Mouse (Mus musculus): ENCODE measurements around the gene Mapk10. TPM values are rescaled to one million over a fixed set of nuclear protein-coding genes. Genes with fewer than 3 reads are reported as not detected.

Mapk10 gene
- polyA plus RNA-seq, 1 experiment: 0.58 TPM

DNA sequence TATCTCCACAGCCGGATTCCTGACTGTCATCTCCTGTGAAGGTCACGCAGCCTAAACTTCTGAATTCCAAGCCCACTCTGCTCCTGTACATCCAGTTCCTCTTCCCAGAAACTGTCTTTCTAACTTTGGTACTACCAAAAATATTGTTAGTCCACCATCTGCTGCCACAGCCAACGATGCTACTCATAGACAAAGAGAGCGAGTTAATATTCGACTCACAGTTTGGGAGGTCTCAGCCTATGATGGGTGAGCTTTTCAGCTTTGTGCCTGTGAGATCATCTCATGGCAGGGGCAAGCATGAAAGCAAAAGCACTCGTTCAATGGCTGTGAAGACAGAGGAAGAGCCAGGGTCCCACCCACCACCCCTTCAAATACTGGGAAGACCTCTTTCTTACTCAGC lies 16.6 kb downstream of the Mapk10 start:
- TF ChIP-seq POLR2A (IDR thresholded peaks at IDR 0.05; ENCODE audit: control insufficient read depth, extremely low read depth, insufficient read depth, low read length, poor library complexity): no peak
- no peak for TF ChIP-seq CTCF (IDR thresholded peaks at IDR 0.05; ENCODE audit: borderline replicate concordance, control insufficient read depth, extremely low read depth, insufficient read depth, low read length, poor library complexity)
- H3K27me3 ChIP-seq (ENCODE audit: control insufficient read depth, insufficient read depth, low read length): no peaks in the 10 kb centered on the region
- no peak for DNase-seq
- H3K36me3 ChIP-seq (ENCODE audit: control insufficient read depth, insufficient read depth, low read length): no peaks in the 10 kb centered on the region
- WGBS: 88% methylated on average over 6 of the region's 6 CpGs
- H3K4me3 ChIP-seq (ENCODE audit: control insufficient read depth, insufficient read depth, low read length): no peak overlapping the region
- no peak overlapping the region for H3K27ac ChIP-seq (ENCODE audit: control insufficient read depth, insufficient read depth, low read length)
- H3K4me1 ChIP-seq (replicated peaks; ENCODE audit: control insufficient read depth, insufficient read depth, low read length): no peaks in the 10 kb centered on the region

DNA sequence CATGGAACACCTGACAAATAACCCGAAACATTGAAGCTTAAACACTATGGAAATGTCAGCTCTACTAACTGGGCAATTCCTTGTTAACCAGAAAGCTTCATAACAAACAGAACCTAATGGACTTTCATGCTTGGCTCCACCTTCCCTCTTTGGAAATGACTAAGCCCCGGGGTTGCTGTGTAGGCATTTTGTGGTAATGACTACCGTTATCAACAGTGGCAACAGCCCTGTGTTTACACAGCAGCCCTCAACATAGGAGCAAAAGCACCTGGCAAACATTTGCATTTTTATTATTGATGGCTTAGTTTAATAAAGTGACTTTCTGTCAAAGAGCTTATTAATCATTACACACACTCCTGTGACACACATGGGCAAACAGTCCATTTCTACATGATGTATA lies 17.4 kb downstream of the Mapk10 start:
- Histone ChIP-seq H3K27me3 (ENCODE audit: control insufficient read depth, insufficient read depth, low read length) (no peaks in the 10 kb centered on the region), H3K4me1 (replicated peaks; ENCODE audit: control insufficient read depth, insufficient read depth, low read length) (no peaks in the 10 kb centered on the region), H3K4me3 (ENCODE audit: control insufficient read depth, insufficient read depth, low read length) (no peak overlapping the region), H3K27ac (ENCODE audit: control insufficient read depth, insufficient read depth, low read length) (no peak overlapping the region), H3K36me3 (ENCODE audit: control insufficient read depth, insufficient read depth, low read length) (no peaks in the 10 kb centered on the region)
- DNase-seq: no peak
- TF ChIP-seq CTCF (IDR thresholded peaks at IDR 0.05; ENCODE audit: borderline replicate concordance, control insufficient read depth, extremely low read depth, insufficient read depth, low read length, poor library complexity) (no peak), POLR2A (IDR thresholded peaks at IDR 0.05; ENCODE audit: control insufficient read depth, extremely low read depth, insufficient read depth, low read length, poor library complexity) (no peak)
- 80% methylated on average over 3 of the region's 3 CpGs for WGBS

DNA sequence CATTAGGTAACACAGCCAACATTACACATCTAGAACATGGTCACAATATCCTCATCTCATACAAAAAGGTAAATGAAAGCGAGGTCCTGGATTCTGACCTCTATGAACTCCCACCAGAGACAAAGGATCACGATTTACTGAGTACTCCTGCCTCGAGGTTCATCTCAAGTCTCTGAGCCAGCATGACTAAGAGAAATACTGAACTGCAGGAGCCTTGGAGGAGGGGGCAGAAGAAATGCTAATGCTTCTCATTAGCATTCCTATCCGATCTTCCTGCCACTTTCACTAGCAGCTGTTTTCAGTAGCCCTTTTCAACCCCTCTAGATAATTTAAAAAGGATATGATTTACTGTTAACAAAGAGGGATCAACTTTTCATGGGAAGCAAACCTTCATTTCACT lies 19.6 kb downstream of the Mapk10 start:
- 44% methylated on average over 4 of the region's 4 CpGs for WGBS
- no peak overlapping the region for H3K27ac ChIP-seq (ENCODE audit: control insufficient read depth, insufficient read depth, low read length)
- no peak for DNase-seq
- no peaks in the 10 kb centered on the region for H3K4me1 ChIP-seq (replicated peaks; ENCODE audit: control insufficient read depth, insufficient read depth, low read length)
- H3K4me3 ChIP-seq (ENCODE audit: control insufficient read depth, insufficient read depth, low read length): no peak overlapping the region
- TF ChIP-seq CTCF (IDR thresholded peaks at IDR 0.05; ENCODE audit: borderline replicate concordance, control insufficient read depth, extremely low read depth, insufficient read depth, low read length, poor library complexity) (no peak), POLR2A (IDR thresholded peaks at IDR 0.05; ENCODE audit: control insufficient read depth, extremely low read depth, insufficient read depth, low read length, poor library complexity) (no peak)
- H3K36me3 ChIP-seq (ENCODE audit: control insufficient read depth, insufficient read depth, low read length): no peaks in the 10 kb centered on the region
- H3K27me3 ChIP-seq (ENCODE audit: control insufficient read depth, insufficient read depth, low read length): no peaks in the 10 kb centered on the region

DNA sequence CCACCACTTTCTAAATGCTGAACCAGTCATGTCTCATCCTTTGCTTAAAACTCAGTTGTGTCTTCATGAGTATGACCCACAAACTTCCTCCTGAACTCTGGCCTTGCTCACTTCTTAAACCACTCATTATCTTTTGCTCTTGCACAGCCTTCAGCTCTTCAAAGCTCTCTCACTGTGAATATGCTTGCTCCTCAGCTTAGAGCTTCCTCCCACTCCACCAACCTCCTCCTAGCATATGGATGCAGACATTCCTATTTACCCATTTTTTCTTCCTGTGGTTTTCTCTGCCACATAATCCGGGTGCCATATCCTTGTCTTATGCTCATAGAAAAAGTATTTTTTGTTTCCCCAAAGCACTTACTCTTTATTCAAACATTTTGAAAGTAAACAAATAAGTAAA lies 26.9 kb downstream of the Mapk10 start:
- Histone ChIP-seq H3K4me3 (ENCODE audit: control insufficient read depth, insufficient read depth, low read length) (no peak overlapping the region), H3K36me3 (ENCODE audit: control insufficient read depth, insufficient read depth, low read length) (no peaks in the 10 kb centered on the region), H3K4me1 (replicated peaks; ENCODE audit: control insufficient read depth, insufficient read depth, low read length) (no peaks in the 10 kb centered on the region), H3K27ac (ENCODE audit: control insufficient read depth, insufficient read depth, low read length) (no peak overlapping the region), H3K27me3 (ENCODE audit: control insufficient read depth, insufficient read depth, low read length) (no peaks in the 10 kb centered on the region)
- WGBS: 91% methylated on average over 1 of the region's 1 CpGs
- DNase-seq: no peak
- TF ChIP-seq CTCF (IDR thresholded peaks at IDR 0.05; ENCODE audit: borderline replicate concordance, control insufficient read depth, extremely low read depth, insufficient read depth, low read length, poor library complexity): no peak
- no peak for TF ChIP-seq POLR2A (IDR thresholded peaks at IDR 0.05; ENCODE audit: control insufficient read depth, extremely low read depth, insufficient read depth, low read length, poor library complexity)

DNA sequence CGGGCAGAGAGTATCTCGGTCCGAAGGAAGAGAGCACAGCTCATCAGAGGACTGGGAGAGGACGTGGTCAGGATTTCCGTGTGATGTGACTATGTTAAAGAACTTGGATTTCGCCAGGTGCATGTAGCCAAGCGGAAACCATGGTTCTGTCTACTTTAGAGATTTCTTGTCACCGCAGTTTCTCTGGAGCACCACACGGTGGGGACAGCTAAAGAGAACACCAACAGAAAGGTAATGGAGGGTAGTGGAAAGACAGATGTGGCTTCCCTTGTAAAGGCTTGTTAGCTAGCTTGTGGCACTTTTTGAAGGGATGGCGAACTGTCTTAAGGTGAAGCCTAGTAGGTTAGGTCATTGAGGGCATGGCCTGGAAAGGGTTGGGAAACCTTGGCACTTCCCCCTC lies 29.5 kb downstream of the Mapk10 start:
- Histone ChIP-seq H3K27me3 (ENCODE audit: control insufficient read depth, insufficient read depth, low read length) (no peaks in the 10 kb centered on the region), H3K4me1 (replicated peaks; ENCODE audit: control insufficient read depth, insufficient read depth, low read length) (no peaks in the 10 kb centered on the region), H3K27ac (ENCODE audit: control insufficient read depth, insufficient read depth, low read length) (no peak overlapping the region), H3K36me3 (ENCODE audit: control insufficient read depth, insufficient read depth, low read length) (no peaks in the 10 kb centered on the region), H3K4me3 (ENCODE audit: control insufficient read depth, insufficient read depth, low read length) (no peak overlapping the region)
- WGBS: 92% methylated on average over 10 of the region's 10 CpGs
- no peak for DNase-seq
- TF ChIP-seq POLR2A (IDR thresholded peaks at IDR 0.05; ENCODE audit: control insufficient read depth, extremely low read depth, insufficient read depth, low read length, poor library complexity) (no peak), CTCF (IDR thresholded peaks at IDR 0.05; ENCODE audit: borderline replicate concordance, control insufficient read depth, extremely low read depth, insufficient read depth, low read length, poor library complexity) (no peak)

DNA sequence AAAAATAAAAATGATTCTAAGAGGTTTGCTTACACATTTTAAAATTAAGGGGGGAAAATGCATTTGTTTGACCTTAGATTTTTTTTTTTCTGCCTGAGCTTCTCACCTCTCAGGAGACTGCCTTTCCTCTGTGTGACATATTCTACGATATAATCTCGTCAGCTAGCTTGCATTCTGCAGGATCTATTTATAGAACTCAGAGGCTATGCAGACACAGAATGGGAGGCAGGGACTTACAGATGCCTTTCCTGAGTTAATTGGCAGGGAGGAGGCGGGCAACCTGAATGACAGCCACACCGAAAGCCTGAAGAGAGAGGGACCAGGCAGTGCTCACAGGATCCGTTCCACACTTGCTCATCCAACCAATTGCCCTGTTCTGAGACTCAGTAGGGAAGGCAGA lies 34.1 kb downstream of the Mapk10 start:
- no peak overlapping the region for H3K4me3 ChIP-seq (ENCODE audit: control insufficient read depth, insufficient read depth, low read length)
- WGBS: 62% methylated on average over 5 of the region's 5 CpGs
- TF ChIP-seq CTCF (IDR thresholded peaks at IDR 0.05; ENCODE audit: borderline replicate concordance, control insufficient read depth, extremely low read depth, insufficient read depth, low read length, poor library complexity) (no peak), POLR2A (IDR thresholded peaks at IDR 0.05; ENCODE audit: control insufficient read depth, extremely low read depth, insufficient read depth, low read length, poor library complexity) (no peak)
- no peaks in the 10 kb centered on the region for H3K4me1 ChIP-seq (replicated peaks; ENCODE audit: control insufficient read depth, insufficient read depth, low read length)
- no peaks in the 10 kb centered on the region for H3K36me3 ChIP-seq (ENCODE audit: control insufficient read depth, insufficient read depth, low read length)
- H3K27me3 ChIP-seq (ENCODE audit: control insufficient read depth, insufficient read depth, low read length): no peaks in the 10 kb centered on the region
- no peak overlapping the region for H3K27ac ChIP-seq (ENCODE audit: control insufficient read depth, insufficient read depth, low read length)
- DNase-seq: no peak

DNA sequence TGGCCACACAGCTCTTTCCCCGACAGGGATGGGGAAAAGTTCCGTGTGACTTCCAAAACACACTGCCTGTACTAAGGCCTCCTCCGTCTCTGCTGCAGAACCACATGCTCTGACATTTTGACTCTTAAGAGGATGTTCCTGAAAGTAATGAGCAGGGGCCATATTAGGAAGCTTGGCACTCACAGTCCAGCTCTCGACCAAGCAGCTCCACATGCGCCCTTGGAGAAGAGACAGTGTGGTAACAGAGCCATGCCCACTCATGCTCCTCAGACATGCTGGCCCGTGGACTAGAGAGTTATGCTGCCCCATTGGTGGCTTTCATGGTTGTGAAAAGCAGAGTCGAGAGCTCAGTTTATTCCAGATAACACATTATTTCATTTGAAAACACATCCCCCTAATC lies 35.1 kb downstream of the Mapk10 start:
- H3K4me3 ChIP-seq (ENCODE audit: control insufficient read depth, insufficient read depth, low read length): no peak overlapping the region
- WGBS: 91% methylated on average over 7 of the region's 7 CpGs
- H3K27ac ChIP-seq (ENCODE audit: control insufficient read depth, insufficient read depth, low read length): no peak overlapping the region
- no peak for DNase-seq
- no peaks in the 10 kb centered on the region for H3K4me1 ChIP-seq (replicated peaks; ENCODE audit: control insufficient read depth, insufficient read depth, low read length)
- H3K27me3 ChIP-seq (ENCODE audit: control insufficient read depth, insufficient read depth, low read length): no peaks in the 10 kb centered on the region
- TF ChIP-seq POLR2A (IDR thresholded peaks at IDR 0.05; ENCODE audit: control insufficient read depth, extremely low read depth, insufficient read depth, low read length, poor library complexity) (no peak), CTCF (IDR thresholded peaks at IDR 0.05; ENCODE audit: borderline replicate concordance, control insufficient read depth, extremely low read depth, insufficient read depth, low read length, poor library complexity) (no peak)
- H3K36me3 ChIP-seq (ENCODE audit: control insufficient read depth, insufficient read depth, low read length): no peaks in the 10 kb centered on the region

Measured in thymus, adult 2 months (tissue).